Comparison of ENCODE assay signal across 7 mouse cellular contexts in the genomic region with DNA sequence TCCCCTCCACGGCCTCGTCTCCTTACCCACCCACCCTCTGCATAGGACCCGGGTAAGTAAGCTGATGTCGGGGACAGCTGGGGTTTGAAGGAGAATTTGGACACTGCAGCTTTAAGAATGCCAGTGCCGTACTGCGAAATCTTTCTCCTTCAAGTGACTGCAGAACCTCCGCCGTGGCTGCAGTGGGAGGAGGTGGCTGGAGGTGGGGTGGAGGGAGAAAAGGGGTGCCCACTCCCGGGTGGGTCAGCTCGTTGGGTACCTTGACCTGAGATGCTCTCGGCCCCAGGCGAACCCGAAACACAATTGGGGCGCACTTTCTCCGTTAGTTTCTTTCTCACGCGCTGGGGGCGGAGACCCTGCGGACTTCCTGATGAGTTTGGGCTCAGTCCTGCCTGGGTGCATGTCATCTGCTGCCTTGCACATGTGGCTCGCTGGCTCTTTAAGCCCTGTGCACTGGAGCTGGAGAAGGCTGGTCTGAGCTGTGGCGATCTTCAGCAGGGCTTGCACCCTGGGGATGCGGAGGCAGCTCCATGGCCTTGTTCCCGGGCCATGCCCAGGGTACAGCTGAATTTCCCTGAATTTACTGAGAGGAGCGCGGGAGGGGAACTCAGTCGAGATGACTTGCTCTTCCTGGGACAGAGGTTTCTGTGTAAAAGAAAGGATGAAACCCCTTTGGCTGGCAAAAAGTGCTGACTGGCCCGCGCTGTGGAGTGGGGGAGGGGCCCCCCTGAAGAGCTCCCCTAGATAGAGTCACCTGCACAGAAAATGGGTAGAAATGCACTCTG. TPM values are rescaled to one million over a fixed set of nuclear protein-coding genes. Genes with fewer than 3 reads are reported as not detected.
A peak's percentile ranks its signal among the peaks of the same experiment; 100 is the strongest.
DNase-seq lines count a peak whose midpoint lies in the region; ATAC-seq lines count a peak whose summit lies in the region.

No protein-coding gene starts in this region.

- H3K36me3 ChIP-seq in forebrain, embryonic 15.5 days, result no peaks in the 10 kb centered on the region
- no peaks in the 10 kb centered on the region for H3K36me3 ChIP-seq in midbrain, embryonic 12.5 days

- DNase-seq in spleen, postnatal 36 days (ENCODE audit: low spot score in 2 of 2), result peak; percentile 24 to 33
- DNase-seq in spleen, postnatal 10 days (ENCODE audit: low spot score in 2 of 2), result no peak
- peak; percentile 46 for DNase-seq in kidney, postnatal 10 days
- peak; percentile 50 for DNase-seq in thymus, postnatal 14 days

- H3K27me3 ChIP-seq in forebrain, embryonic 15.5 days, result peaks cover 74% of the 10 kb centered on the region
- peaks cover 99% of the 10 kb centered on the region for H3K27me3 ChIP-seq in midbrain, embryonic 12.5 days

- H3K4me2 ChIP-seq in forebrain, embryonic 15.5 days (replicated peaks), result peak overlapping the region; percentile 83
- peak overlapping the region; percentile 63 for H3K4me2 ChIP-seq in midbrain, embryonic 12.5 days (replicated peaks)

- H3K4me3 ChIP-seq in forebrain, embryonic 15.5 days, result peak overlapping the region; percentile 43
- H3K4me3 ChIP-seq in midbrain, embryonic 12.5 days, result peak overlapping the region; percentile 38

- no peaks in the 10 kb centered on the region for H3K9me3 ChIP-seq in forebrain, embryonic 15.5 days
- no peaks in the 10 kb centered on the region for H3K9me3 ChIP-seq in midbrain, embryonic 12.5 days

- peaks cover 28% of the 10 kb centered on the region for H3K4me1 ChIP-seq in forebrain, embryonic 15.5 days
- peaks cover 31% of the 10 kb centered on the region for H3K4me1 ChIP-seq in midbrain, embryonic 12.5 days

- WGBS in forebrain, embryonic 15.5 days, result under 1% methylated on average over 28 of the region's 28 CpGs
- under 1% methylated on average over 28 of the region's 28 CpGs for WGBS in midbrain, embryonic 12.5 days

- peak; percentile 49 for ATAC-seq in cerebellum, adult (ENCODE audit: insufficient number of reproducible peaks, low FRiP score, low TSS enrichment)
- ATAC-seq in forebrain, embryonic 15.5 days (replicated peaks), result peak; percentile 34; the same call in 1 of the 2 replicates
- 0 out of 2 replicates have a peak, but pooled peaks have one; percentile 30 for ATAC-seq in midbrain, embryonic 12.5 days (ENCODE audit: low FRiP score, low read depth)

- H3K27ac ChIP-seq in forebrain, embryonic 15.5 days (replicated peaks), result no peak overlapping the region
- no peak overlapping the region for H3K27ac ChIP-seq in midbrain, embryonic 12.5 days (replicated peaks)

- H3K9ac ChIP-seq in forebrain, embryonic 15.5 days (replicated peaks), result peak overlapping the region; percentile 36
- H3K9ac ChIP-seq in midbrain, embryonic 12.5 days (replicated peaks), result peak overlapping the region; percentile 28; the same call in 1 of the 2 replicates

RNA-seq across cellular contexts. Expression of gene H6pd, which starts 21.8 kb away (rescaled TPM):
- 1.2 and 1.5 TPM in 2 replicates for polyA plus RNA-seq in forebrain, embryonic 15.5 days (2015; fragmentation: Nextera tagmentation; extraction: Ambion mirVana)
- polyA plus RNA-seq in midbrain, embryonic 12.5 days (2016; fragmentation: Nextera tagmentation; extraction: Ambion mirVana), result 2.9 and 4.1 TPM in 2 replicates

RNA-seq across cellular contexts. Expression of gene Gpr157, which starts 56.5 kb away (rescaled TPM):
- polyA plus RNA-seq in forebrain, embryonic 15.5 days (2015; fragmentation: Nextera tagmentation; extraction: Ambion mirVana), result 0.20 and 0.23 TPM in 2 replicates
- polyA plus RNA-seq in midbrain, embryonic 12.5 days (2016; fragmentation: Nextera tagmentation; extraction: Ambion mirVana), result 0.43 and 0.58 TPM in 2 replicates

Comparison
In these comparisons a context has a peak if more than half of its experiments do, and no peak if none do; other contexts are left out.
1. DNase-seq: peak in spleen, postnatal 36 days (2 of 2), kidney, postnatal 10 days (single experiment) and thymus, postnatal 14 days (single experiment); none in spleen, postnatal 10 days (0 of 2).
2. Peak in every context shown above with its lines, with median percentiles within 50 percentile points of each other: ATAC-seq.